Mouse (Mus musculus) small intestine, adult 2 months (tissue): Measurements from ENCODE around the gene Armc2.

Experiments
- CTCF ChIP-seq: fragments of 200-500 bp; IDR thresholded peaks from 2 replicates; pipeline ENCODE4 v1.5.1; 2012; ENCODE audit warnings: low read depth, mild to moderate bottlenecking, control low read depth, inconsistent platforms, low read length, moderate library complexity, mixed read lengths; ENCODE audit not compliant: insufficient replicate concordance, insufficient read length; ENCODE audit errors: extremely low read depth
- POLR2A ChIP-seq: fragments of 200-500 bp; IDR thresholded peaks from 2 replicates; pipeline ENCODE4 v1.6.1; 2012; ENCODE audit warnings: low read depth, mild to moderate bottlenecking, control low read depth, inconsistent platforms, low read length, moderate library complexity

- TF ChIP-seq CTCF (no peak), POLR2A (no peak)
Observed at GRCm38 (mm10) chr10:41996157-41996556, 22.1 kb downstream of the Armc2 start.
